ENCODE assay signal across 10 mouse cellular contexts in genomic region chr3:51636700-51637099, GRCm38 (mm10). TPM values are rescaled to one million over a fixed set of nuclear protein-coding genes. Genes with fewer than 3 reads are reported as not detected.
DNase-seq lines count a peak whose midpoint lies in the region; ATAC-seq and TF ChIP-seq lines count a peak whose summit lies in the region.
"Had no signal": no experiment of that assay in that cellular context is flagged by ENCODE, and none has a peak within 500 bp of the region (broad histone marks: within the 10 kb centered on the region; RNA-seq: fewer than 3 reads in every experiment).

No protein-coding gene starts in this region.

- H3K9me3 ChIP-seq in hindbrain, postnatal 0 days (ENCODE audit: low read length) = no peaks in the 10 kb centered on the region

- H3K4me2 ChIP-seq in hindbrain, postnatal 0 days (ENCODE audit: low read depth, low read length) = no peak overlapping the region

- WGBS in hindbrain, postnatal 0 days = 89% methylated on average over 20 of the region's 20 CpGs

- no peak overlapping the region for H3K27ac ChIP-seq in hindbrain, postnatal 0 days

- 0 out of 2 replicates have a peak, but pooled peaks cover 4% of the 10 kb centered on the region for H3K4me1 ChIP-seq in hindbrain, postnatal 0 days (ENCODE audit: insufficient read depth, low read length)

- no peak overlapping the region for H3K4me3 ChIP-seq in hindbrain, postnatal 0 days (ENCODE audit: low read length)

- peak; percentile 53; the same call in 1 of the 2 replicates for ATAC-seq in erythroid progenitor cell, adult 5-6 weeks (replicated peaks; ENCODE audit: low FRiP score, poor library complexity, severe bottlenecking)
- no peak for ATAC-seq in hindbrain, postnatal 0 days

- H3K27me3 ChIP-seq in hindbrain, postnatal 0 days (ENCODE audit: insufficient read depth, low read length) = no peaks in the 10 kb centered on the region

- no peak overlapping the region for H3K9ac ChIP-seq in hindbrain, postnatal 0 days (replicated peaks; ENCODE audit: low read length)

- no peak for TF ChIP-seq CTCF in hindbrain, postnatal 0 days (IDR thresholded peaks at IDR 0.05; ENCODE audit: low read depth)

- peak; percentile 41 to 47 for DNase-seq in lung, adult 18-20 months
- no peak for DNase-seq in lung, postnatal 25 days (ENCODE audit: low spot score)
- peak; percentile 41 to 50 for DNase-seq in lung, postnatal 4 days
- peak; percentile 52 for DNase-seq in thymus, postnatal 4 days
- DNase-seq in hindbrain, postnatal 0 days (ENCODE audit: low spot score) = no peak
- DNase-seq in layer of hippocampus, postnatal 36 days = no peak
- DNase-seq in frontal cortex, postnatal 14 days (ENCODE audit: low spot score in 2 of 2) = no peak
- DNase-seq: cerebellum, postnatal 14 days; kidney, adult 8-10 months had no signal

- H3K36me3 ChIP-seq in hindbrain, postnatal 0 days (ENCODE audit: insufficient read depth, low read length) = no peaks in the 10 kb centered on the region

RNA-seq across cellular contexts. Expression of gene Mgst2, which starts 23.5 kb away (rescaled TPM):
- total RNA-seq in erythroid progenitor cell, adult 5-6 weeks (2015; ENCODE audit: low replicate concordance) = 19.3 and 31.0 TPM in 2 replicates
- 14.5 and 33.0 TPM in 2 replicates for total RNA-seq in erythroid progenitor cell, adult 5-6 weeks (2017; ENCODE audit: low replicate concordance)
- total RNA-seq in hindbrain, postnatal 0 days (2014; rRNA removed) = not detected in 2 replicates
- 1.0 and 1.6 TPM in 2 replicates for polyA plus RNA-seq in hindbrain, postnatal 0 days (2015; fragmentation: Nextera tagmentation; extraction: Ambion mirVana)
- total RNA-seq in layer of hippocampus, postnatal 36 days (2021) = not detected

Comparison
In these comparisons a context has a peak if more than half of its experiments do, and no peak if none do; other contexts are left out.
1. DNase-seq: peak in lung, adult 18-20 months (2 of 2), lung, postnatal 4 days (2 of 2) and thymus, postnatal 4 days (single experiment); none in lung, postnatal 25 days (single experiment), hindbrain, postnatal 0 days (single experiment), layer of hippocampus, postnatal 36 days (0 of 2) and frontal cortex, postnatal 14 days (0 of 2).
2. RNA of gene Mgst2, which starts 23.5 kb away (total RNA-seq): 14.5 to 33.0 TPM in erythroid progenitor cell, adult 5-6 weeks; not detected in hindbrain, postnatal 0 days and not detected in layer of hippocampus, postnatal 36 days; every median in the first group is over 10 times any median in the second.